Mouse (Mus musculus) Patski (cell line): ENCODE data around the gene Crygs. TPM values are rescaled to one million over a fixed set of nuclear protein-coding genes. Genes with fewer than 3 reads are reported as not detected.
"Not testable (repeated sequence)": the region's sequence is repeated elsewhere in the genome, so short reads cannot be mapped to it uniquely, and the experiment has no call there.

Experiments
- ATAC-seq: fragments of 100-300 bp; one replicate; pipeline ENCODE4 v1.8.0; 2021
- CTCF ChIA-PET: fragments of 350-600 bp; sonication (Branson Sonifier 250); formaldehyde crosslinking; loops from one replicate; lab custom pipeline; 2022; ENCODE audit warnings: inconsistent platforms; lab: Charles Lee
- POLR2A ChIA-PET: fragments of 350-600 bp; sonication (Branson Sonifier 250); formaldehyde crosslinking; loops from one replicate; lab custom pipeline; 2022; ENCODE audit warnings: antibody characterized with exemption, inconsistent platforms; lab: Charles Lee
- DNase-seq: peaks from one replicate; pipeline ENCODE4 v3.0.0-alpha.2; 2011; ENCODE audit warnings: low read depth, low spot score
- H3K27me3 ChIP-seq: fragments of 371-371 bp; one replicate; pipeline ENCODE4 v1.5.1; 2021
- CTCF ChIP-seq: fragments of 100-300 bp; IDR thresholded peaks from one replicate; pipeline ENCODE4 v1.5.1; 2021
- in situ Hi-C: fragments of 300-500 bp; cut with MboI; formaldehyde crosslinking; loops from 3 replicates; pipeline ENCODE4 v1.11.1; 2018; ENCODE audit warnings: low pct_unique_long_range_greater_than_20kb, mixed read lengths
- polyA plus RNA-seq: library from polyadenylated mRNA; unstranded; gene quantifications from one replicate; pipeline ENCODE4 v1.2.3, GENCODE M21; 2021

Crygs gene
- polyA plus RNA-seq, 1 experiment from 2014 or later: 0.60 TPM

DNA sequence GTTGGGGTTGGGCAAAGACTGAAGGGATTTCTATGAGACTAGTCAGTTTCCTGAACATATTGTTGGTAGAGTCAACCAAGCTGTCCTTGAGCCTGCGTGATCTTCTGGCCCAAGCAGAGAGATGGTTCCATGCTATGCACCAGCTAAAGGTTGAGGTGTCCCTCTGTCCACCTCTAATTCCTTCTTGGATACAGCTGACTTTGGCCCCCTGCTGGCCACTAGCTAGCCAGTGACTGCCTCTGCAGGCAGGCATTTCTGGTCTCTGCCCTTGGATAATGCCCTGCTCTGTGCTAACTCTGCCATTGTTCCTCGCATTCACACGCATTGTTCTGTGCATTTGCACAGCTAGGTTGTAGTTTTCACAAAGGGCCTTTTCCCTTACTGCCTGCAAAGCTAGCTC, 15.9 kb downstream of the Crygs start:
- in situ Hi-C loops: no loop called here
- H3K27me3 ChIP-seq: no peaks in the 10 kb centered on the region
- DNase-seq: no peak
- POLR2A ChIA-PET: no interaction called here
- ATAC-seq: no peak
- TF ChIP-seq CTCF: peak; percentile 57
- CTCF ChIA-PET: interaction anchor here (2.1 kb wide), 1 partner anchor 12 kb away, joined by 7 read pairs; no protein-coding TSS in a partner anchor

DNA sequence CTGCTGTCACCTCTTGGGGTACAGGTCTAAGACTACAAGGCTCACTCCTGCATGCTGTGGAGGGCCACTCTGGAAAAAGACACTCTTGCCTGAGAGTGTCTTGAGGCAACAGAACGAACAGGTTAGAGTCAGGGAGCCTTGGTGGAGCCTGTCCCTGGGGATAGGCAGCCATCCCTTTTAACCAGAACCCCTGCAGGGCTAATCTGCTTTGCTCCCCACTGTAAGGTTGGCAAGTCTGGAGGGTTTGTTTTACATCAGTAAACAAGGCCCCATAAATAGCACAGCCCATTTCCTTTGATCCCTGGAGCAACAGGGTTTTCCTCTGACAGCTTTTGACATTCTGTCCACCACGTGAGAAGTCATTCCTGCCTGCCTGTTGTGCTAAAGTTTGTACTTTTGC, 20.1 kb downstream of the Crygs start:
- no peak for TF ChIP-seq CTCF
- no peaks in the 10 kb centered on the region for H3K27me3 ChIP-seq
- POLR2A ChIA-PET: no interaction called here
- peak; percentile 9 for DNase-seq
- in situ Hi-C loops: no loop called here
- no peak for ATAC-seq
- CTCF ChIA-PET: no interaction called here

DNA sequence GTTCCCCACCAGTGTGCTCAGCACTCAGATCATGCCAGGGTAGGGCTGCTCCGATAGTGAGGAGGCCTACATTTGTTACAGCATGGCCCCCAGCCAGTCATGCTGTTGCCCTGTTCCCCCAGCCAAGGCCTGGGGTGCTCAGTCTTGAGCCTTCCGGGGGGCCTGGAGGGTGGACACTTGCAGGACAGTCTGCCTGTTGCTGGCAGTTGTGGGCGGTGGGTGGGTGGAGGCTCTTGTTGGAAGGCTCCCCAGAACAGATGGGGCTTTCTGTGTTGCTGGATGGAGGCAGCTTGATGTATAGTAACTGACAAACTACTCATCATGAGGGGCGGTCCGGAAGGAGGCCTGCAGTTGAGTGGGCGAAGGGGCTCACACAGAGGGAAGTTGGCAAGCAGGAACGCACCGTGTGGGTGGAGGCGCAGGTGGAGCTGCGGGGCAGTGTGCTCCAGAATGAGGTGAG, 21.4 kb downstream of the Crygs start:
- CTCF ChIA-PET: no interaction called here
- DNase-seq: no peak

DNA sequence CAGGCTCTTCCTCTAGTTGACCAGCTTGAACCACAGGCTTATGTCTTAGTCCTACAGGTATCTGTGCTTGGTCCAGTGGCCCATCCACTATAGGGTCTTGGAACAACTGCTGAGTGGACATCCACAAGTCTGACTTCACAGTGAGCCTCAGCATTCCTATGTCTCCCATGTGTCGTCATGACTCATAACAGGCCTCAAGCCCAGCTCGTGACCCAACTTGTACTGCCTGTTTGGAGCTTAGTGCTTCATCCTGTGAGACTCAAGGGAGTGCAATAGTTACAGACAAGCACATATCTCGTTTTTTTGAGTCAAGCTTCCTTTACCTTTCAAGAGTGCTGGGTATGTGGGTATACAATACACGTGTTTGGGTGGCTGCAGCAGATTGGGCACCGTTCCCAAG, 28.7 kb downstream of the Crygs start:
- TF ChIP-seq CTCF: no peak
- CTCF ChIA-PET: interaction anchor here (1.0 to 1.9 kb wide), 3 partner anchors 13 to 52 kb away, joined by 3 to 7 read pairs (median 5); no protein-coding TSS in a partner anchor
- DNase-seq: peak; percentile 10
- POLR2A ChIA-PET: no interaction called here
- in situ Hi-C loops: no loop called here
- ATAC-seq: no peak
- no peaks in the 10 kb centered on the region for H3K27me3 ChIP-seq

More for the DNA sequence above, 21.4 kb downstream of the Crygs start:
- TF ChIP-seq CTCF: no peak
- ATAC-seq: no peak
- POLR2A ChIA-PET: interaction anchor here (0.6 kb wide), 1 partner anchor 534 kb away, joined by 4 read pairs; no protein-coding TSS in a partner anchor
- in situ Hi-C loops: no loop called here
- no peaks in the 10 kb centered on the region for H3K27me3 ChIP-seq

DNA sequence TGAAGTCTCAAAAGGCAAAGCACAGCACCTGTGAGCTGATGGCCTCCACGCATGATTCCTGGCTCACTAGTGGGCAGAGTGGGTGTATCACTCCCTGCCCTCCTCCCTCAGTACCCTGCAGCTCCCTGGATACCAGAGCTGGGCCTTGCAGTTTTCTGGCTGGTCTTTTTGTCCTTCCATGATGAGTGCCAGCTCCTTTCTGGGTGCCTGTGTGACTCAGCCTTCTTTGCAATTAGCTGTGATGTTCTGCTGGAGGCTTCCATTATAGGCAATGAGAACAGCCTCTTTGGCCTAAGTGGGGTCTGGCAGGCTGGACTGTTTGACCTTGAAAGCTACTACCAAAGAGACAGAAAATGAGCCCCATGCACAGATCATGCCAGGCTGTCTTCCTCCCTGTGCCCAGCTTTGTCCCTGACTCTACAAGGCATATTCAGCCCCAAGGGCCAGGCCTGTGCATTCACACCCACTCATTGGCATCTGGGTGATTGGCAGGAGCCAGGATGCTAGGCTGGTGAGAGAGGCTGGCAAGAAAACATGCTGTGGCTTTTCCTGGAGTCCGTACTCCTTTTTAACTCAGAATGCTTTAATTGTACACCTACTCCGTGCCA, 32.0 kb downstream of the Crygs start:
- in situ Hi-C loops: no loop called here
- CTCF ChIA-PET: no interaction called here
- POLR2A ChIA-PET: no interaction called here

DNA sequence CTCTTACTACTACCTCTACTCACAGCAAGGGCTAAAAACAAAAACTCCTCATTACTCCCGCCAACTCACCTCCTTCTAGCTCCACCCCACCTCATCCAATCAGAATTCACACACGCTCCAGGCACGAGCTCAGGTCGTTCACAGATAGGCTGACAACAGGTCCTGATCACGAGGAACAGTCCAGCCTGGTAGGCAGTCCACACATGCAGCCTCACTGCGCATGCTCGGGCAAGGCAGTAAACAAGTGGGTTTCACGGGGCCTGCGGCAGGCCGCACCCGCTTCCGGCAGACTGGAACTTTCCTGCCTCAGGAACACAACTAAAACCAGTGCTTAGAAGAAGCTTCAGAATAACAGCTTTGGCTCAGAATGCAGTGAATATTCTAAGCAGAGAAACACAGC, 33.1 kb downstream of the Crygs start:
- POLR2A ChIA-PET, DNase-seq: not testable (repeated sequence)
- CTCF ChIA-PET: interaction anchor here (0.7 kb wide), 1 partner anchor 12 kb away, joined by 3 read pairs; no protein-coding TSS in a partner anchor

More for the DNA sequence above, 32.0 kb downstream of the Crygs start:
- no peak for ATAC-seq
- DNase-seq: no peak
- no peaks in the 10 kb centered on the region for H3K27me3 ChIP-seq
- TF ChIP-seq CTCF: no peak

DNA sequence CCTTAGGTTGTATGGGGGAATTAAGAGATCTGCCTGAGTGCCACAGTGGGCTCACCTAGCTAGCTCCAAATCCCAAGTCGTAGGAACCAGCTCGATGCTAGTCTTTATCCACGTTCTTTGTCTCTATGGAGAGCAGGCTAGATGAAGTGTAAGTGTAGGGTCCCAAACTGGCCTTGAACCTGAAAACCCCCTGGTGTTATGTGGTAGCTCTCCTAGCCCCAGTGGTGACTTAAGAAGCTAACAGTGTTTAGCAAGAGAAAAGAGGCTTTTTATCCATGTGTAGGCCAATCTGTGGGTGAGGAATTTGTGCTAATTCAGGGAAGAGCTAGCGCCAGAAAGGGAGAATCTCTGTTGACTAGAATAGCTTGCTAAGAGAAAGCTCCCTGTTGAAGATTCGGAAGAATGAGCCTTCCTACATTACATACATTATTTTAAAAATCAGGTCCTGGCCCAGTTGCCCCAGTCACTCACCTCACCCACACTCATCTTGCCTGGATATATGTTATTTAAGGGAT, 35.8 kb downstream of the Crygs start:
- H3K27me3 ChIP-seq: no peaks in the 10 kb centered on the region
- ChIA-PET CTCF (interaction anchor here (1.4 kb wide), 1 partner anchor 11 kb away, joined by 5 read pairs; no protein-coding TSS in a partner anchor), POLR2A (no interaction called here)
- no peak for TF ChIP-seq CTCF
- ATAC-seq (no peak), DNase-seq (no peak)
- in situ Hi-C loops: no loop called here

More for the DNA sequence above, 33.1 kb downstream of the Crygs start:
- H3K27me3 ChIP-seq, ATAC-seq, in situ Hi-C loops: not testable (repeated sequence)

DNA sequence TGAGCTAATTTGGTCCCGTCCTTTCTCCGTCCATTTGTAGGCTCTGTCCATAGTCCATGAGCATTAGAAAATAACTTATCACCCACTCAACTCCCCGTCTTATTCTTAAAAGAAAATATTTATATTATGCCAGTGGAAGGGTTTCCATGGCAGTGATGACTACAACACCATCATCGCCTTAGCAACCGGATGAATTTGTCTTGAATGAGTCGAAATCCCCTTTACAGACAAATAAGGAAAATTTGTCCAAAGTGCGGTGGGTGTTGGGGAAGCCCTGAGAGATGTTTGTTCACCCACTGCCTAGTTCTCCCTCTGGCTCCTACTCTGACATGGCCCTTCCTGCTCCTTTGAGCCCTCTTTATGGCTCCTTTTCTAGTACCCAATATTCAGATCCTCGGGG, 42.7 kb downstream of the Crygs start:
- DNase-seq (no peak), ATAC-seq (no peak)
- no peaks in the 10 kb centered on the region for H3K27me3 ChIP-seq
- no peak for TF ChIP-seq CTCF
- in situ Hi-C loops: no loop called here
- CTCF ChIA-PET: no interaction called here
- POLR2A ChIA-PET: no interaction called here

DNA sequence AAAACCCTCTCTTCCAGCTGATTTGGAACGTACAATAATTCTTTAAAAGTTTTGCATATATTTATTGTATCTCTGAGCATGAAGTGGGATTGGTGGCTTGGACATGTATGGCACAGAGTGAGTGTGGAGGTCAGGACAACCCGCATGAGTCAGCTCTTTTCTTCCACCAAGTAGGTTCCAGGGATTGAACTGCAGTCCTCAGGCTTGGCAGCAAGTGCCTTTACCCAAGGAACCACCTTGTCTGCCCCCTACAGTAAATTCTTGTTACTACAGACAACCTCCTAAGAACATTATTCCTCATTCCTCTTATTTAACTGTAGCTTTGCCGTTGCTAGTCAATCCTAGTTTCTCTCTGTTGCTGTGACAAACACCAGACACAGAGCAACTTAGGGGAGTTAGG, 44.0 kb downstream of the Crygs start:
- DNase-seq: no peak
- ChIA-PET CTCF (interaction anchor here (1.3 kb wide), 1 partner anchor 14 kb away, joined by 3 read pairs; no protein-coding TSS in a partner anchor), POLR2A (interaction anchor here (0.6 kb wide), 1 partner anchor 10 kb away, joined by 4 read pairs; no protein-coding TSS in a partner anchor)
- no peaks in the 10 kb centered on the region for H3K27me3 ChIP-seq
- in situ Hi-C loops: no loop called here
- no peak for TF ChIP-seq CTCF
- ATAC-seq: no peak

DNA sequence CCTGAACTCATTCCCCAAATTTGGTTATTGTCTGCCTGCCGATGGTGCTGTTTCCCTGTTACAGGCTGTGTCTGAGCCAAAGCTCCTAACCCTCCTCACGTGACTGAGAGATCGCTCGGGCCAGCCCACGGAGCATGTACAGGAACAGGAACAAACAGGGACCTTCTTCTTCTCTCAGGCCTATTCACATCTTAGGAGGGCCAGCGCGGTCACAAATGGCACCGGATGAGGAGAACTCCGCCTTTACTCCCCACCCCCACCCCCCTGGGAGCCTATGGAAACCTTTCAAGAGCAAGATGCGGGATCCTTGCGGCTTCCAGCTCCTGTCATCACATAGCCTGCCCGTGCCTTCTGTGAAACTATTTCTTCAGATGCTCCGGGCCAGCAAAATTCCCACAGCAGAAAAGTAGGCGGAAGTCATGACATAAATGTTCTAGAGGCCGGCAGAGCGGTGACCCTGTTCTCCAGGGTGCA, 44.6 kb downstream of the Crygs start:
- DNase-seq (no peak), ATAC-seq (no peak)
- in situ Hi-C loops: no loop called here
- ChIA-PET CTCF (interaction anchor here (1.3 to 2.1 kb wide), 2 partner anchors 13 to 19 kb away, joined by 3 to 8 read pairs; no protein-coding TSS in a partner anchor), POLR2A (interaction anchor here (0.6 kb wide), 2 partner anchors 11 to 155 kb away, joined by 4 read pairs; no protein-coding TSS in a partner anchor)
- TF ChIP-seq CTCF: no peak
- no peaks in the 10 kb centered on the region for H3K27me3 ChIP-seq

DNA sequence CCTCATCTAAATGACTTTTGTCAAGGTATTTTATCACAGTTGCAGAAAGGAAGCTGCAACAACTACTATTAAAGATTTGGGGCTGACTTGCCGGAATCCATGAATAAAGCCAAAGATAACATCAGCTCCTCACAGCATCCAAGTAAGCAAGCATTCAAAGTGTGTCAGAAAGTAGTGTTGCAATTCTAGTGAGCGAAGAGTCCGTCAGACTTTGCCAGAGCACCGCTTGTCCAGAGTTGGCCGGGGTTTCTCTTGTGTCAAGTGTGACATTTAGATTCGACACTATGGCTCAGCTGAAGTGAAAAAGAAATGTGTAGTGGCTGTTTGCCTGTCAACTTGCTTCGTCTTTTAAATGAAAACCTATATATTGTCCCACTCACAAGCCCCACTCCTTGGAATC, 45.8 kb downstream of the Crygs start:
- DNase-seq (no peak), ATAC-seq (no peak)
- in situ Hi-C loops: no loop called here
- POLR2A ChIA-PET: no interaction called here
- no peaks in the 10 kb centered on the region for H3K27me3 ChIP-seq
- no peak for TF ChIP-seq CTCF
- CTCF ChIA-PET: interaction anchor here (0.9 to 2.1 kb wide), 4 partner anchors 10 to 32 kb away, joined by 3 to 8 read pairs (median 4); no protein-coding TSS in a partner anchor

Other genes starting within 250 kb of the Crygs start
- gene Dgkg, start 154.4 kb downstream of the Crygs start, polyA plus RNA-seq: 0.14 TPM
- 24.7 TPM for gene Tbccd1, start 46.1 kb upstream of the Crygs start, polyA plus RNA-seq
- gene Dnajb11, start 46.3 kb upstream of the Crygs start, polyA plus RNA-seq: 140 TPM
- gene Ahsg, start 79.7 kb upstream of the Crygs start, polyA plus RNA-seq: not detected
- gene Fetub, start 106.8 kb upstream of the Crygs start, polyA plus RNA-seq: 0.21 TPM
- gene Hrg, start 139.5 kb upstream of the Crygs start, polyA plus RNA-seq: not detected
- gene Kng2, start 217.9 kb upstream of the Crygs start, polyA plus RNA-seq: 7.6 TPM
- gene Kng1, start 246.3 kb upstream of the Crygs start, polyA plus RNA-seq: 9.8 TPM